Mouse (Mus musculus) hindbrain, embryonic 13.5 days (tissue): ENCODE data around the gene As3mt. TPM values are rescaled to one million over a fixed set of nuclear protein-coding genes. Genes with fewer than 3 reads are reported as not detected.

ENCODE experiments used
- ATAC-seq: fragments of 200-750 bp; cut with Nextera tagmentation; 2 replicates; pipeline ENCODE4 v1.8.0; 2017; ENCODE audit warnings: moderate TSS enrichment; ENCODE audit not compliant: low FRiP score
- H3K27ac ChIP-seq: fragments of 300-500 bp; sonication (generic); 2 replicates; pipeline ENCODE4 v1.5.1; 2015; ENCODE audit warnings: inconsistent platforms, mild to moderate bottlenecking, moderate library complexity
- H3K27me3 ChIP-seq: fragments of 300-500 bp; sonication (generic); 2 replicates; pipeline ENCODE4 v1.6.1; 2015; ENCODE audit warnings: mild to moderate bottlenecking, inconsistent platforms
- H3K36me3 ChIP-seq: fragments of 300-500 bp; sonication (generic); 2 replicates; pipeline ENCODE4 v1.6.1; 2015; ENCODE audit warnings: mild to moderate bottlenecking, inconsistent platforms
- H3K4me1 ChIP-seq: fragments of 300-500 bp; sonication (generic); replicated peaks from 2 replicates; pipeline ENCODE4 v1.6.1; 2015; ENCODE audit warnings: inconsistent platforms
- H3K4me2 ChIP-seq: fragments of 300-500 bp; sonication (generic); 2 replicates; pipeline ENCODE4 v1.6.1; 2015; ENCODE audit warnings: inconsistent platforms, mild to moderate bottlenecking, moderate library complexity
- H3K4me3 ChIP-seq: fragments of 300-500 bp; sonication (generic); 2 replicates; pipeline ENCODE4 v1.5.1; 2015; ENCODE audit warnings: mild to moderate bottlenecking, inconsistent platforms
- H3K9ac ChIP-seq: fragments of 300-500 bp; sonication (generic); 2 replicates; pipeline ENCODE4 v1.6.1; 2015; ENCODE audit warnings: mild to moderate bottlenecking, inconsistent platforms
- H3K9me3 ChIP-seq: fragments of 300-500 bp; sonication (generic); 2 replicates; pipeline ENCODE4 v1.6.1; 2016; ENCODE audit warnings: inconsistent platforms
- WGBS: fragments of 180-500 bp; shearing (Covaris S2); methylation state at CpG from one replicate; pipeline ENCODE4 v1.1.7; 2015; 5-methylcytosine and 5-hydroxymethylcytosine counted together
- polyA plus RNA-seq: library from polyadenylated mRNA; unstranded; fragments of >200 nt; fragmentation: Nextera tagmentation; extraction: Ambion mirVana; gene quantifications from 2 replicates; pipeline ENCODE4 v1.2.1, GENCODE M21; 2015

Gene As3mt
- polyA plus RNA-seq, 1 experiment from 2014 or later: 37.3 TPM

GRCm38 (mm10) chr19:46760375-46761160 lies 53.3 kb downstream of the As3mt start:
- H3K36me3 ChIP-seq: no peaks in the 10 kb centered on the region
- H3K9ac ChIP-seq: peak overlapping the region; percentile 55; the same call in 1 of the 2 replicates

GRCm38 (mm10) chr19:46761247-46761946 lies 54.1 kb downstream of the As3mt start, which contains the start of gene Cnnm2:
Gene Cnnm2 (plus strand): TSS chr19:46761596.
- Histone ChIP-seq H3K36me3 (no peaks in the 10 kb centered on the region), H3K4me2 (peak within 1 kb of the TSS; percentile 99), H3K4me3 (peak within 1 kb of the TSS; percentile 79), H3K27me3 (peaks cover 20% of the 10 kb centered on the region), H3K4me1 (peaks cover 42% of the 10 kb centered on the region), H3K27ac (peak within 1 kb of the TSS; percentile 95), H3K9ac (peak within 1 kb of the TSS; percentile 88), H3K9me3 (no peaks in the 10 kb centered on the region)
- WGBS: under 1% methylated on average over 59 of the region's 59 CpGs
- peak; percentile 99 for ATAC-seq

More at GRCm38 (mm10) chr19:46760375-46761160, 53.3 kb downstream of the As3mt start:
- no peaks in the 10 kb centered on the region for H3K9me3 ChIP-seq
- WGBS: 16% methylated on average over 29 of the region's 29 CpGs
- peak overlapping the region; percentile 85 for H3K27ac ChIP-seq
- H3K4me2 ChIP-seq: peak overlapping the region; percentile 99
- H3K4me1 ChIP-seq: peaks cover 36% of the 10 kb centered on the region
- peaks cover 20% of the 10 kb centered on the region for H3K27me3 ChIP-seq
- H3K4me3 ChIP-seq: peak overlapping the region; percentile 79
- ATAC-seq: peak; percentile 75

GRCm38 (mm10) chr19:46761971-46762290 lies 54.7 kb downstream of the As3mt start:
- Histone ChIP-seq H3K9ac (peak overlapping the region; percentile 88), H3K27me3 (peaks cover 20% of the 10 kb centered on the region)

GRCm38 (mm10) chr19:46762291-46762991 lies 55.2 kb downstream of the As3mt start:
- peaks cover 44% of the 10 kb centered on the region for H3K4me1 ChIP-seq
- under 1% methylated on average over 50 of the region's 50 CpGs for whole genome bisulfite sequencing
- H3K4me2 ChIP-seq: peak overlapping the region; percentile 99
- peaks cover 20% of the 10 kb centered on the region for H3K27me3 ChIP-seq
- no peak for ATAC-seq
- peak overlapping the region; percentile 79 for H3K4me3 ChIP-seq
- peak overlapping the region; percentile 88 for H3K9ac ChIP-seq
- no peaks in the 10 kb centered on the region for H3K9me3 ChIP-seq
- peak overlapping the region; percentile 95 for H3K27ac ChIP-seq
- H3K36me3 ChIP-seq: no peaks in the 10 kb centered on the region

More at GRCm38 (mm10) chr19:46761971-46762290, 54.7 kb downstream of the As3mt start:
- no peak; the same call in 1 of the 2 replicates for ATAC-seq
- Histone ChIP-seq H3K9me3 (no peaks in the 10 kb centered on the region), H3K27ac (peak overlapping the region; percentile 95), H3K4me1 (peaks cover 44% of the 10 kb centered on the region), H3K4me3 (peak overlapping the region; percentile 79), H3K36me3 (no peaks in the 10 kb centered on the region), H3K4me2 (peak overlapping the region; percentile 99)
- under 1% methylated on average over 36 of the region's 36 CpGs for WGBS

GRCm38 (mm10) chr19:46762992-46763342 lies 55.7 kb downstream of the As3mt start:
- Histone ChIP-seq H3K4me1 (peaks cover 44% of the 10 kb centered on the region), H3K27ac (no peak overlapping the region)
- ATAC-seq: no peak

GRCm38 (mm10) chr19:46763356-46763755 lies 56.1 kb downstream of the As3mt start:
- 8% methylated on average over 7 of the region's 7 CpGs for WGBS
- Histone ChIP-seq H3K9ac (peak overlapping the region; percentile 88), H3K36me3 (no peaks in the 10 kb centered on the region), H3K4me2 (peak overlapping the region; percentile 99), H3K27ac (no peak overlapping the region), H3K9me3 (no peaks in the 10 kb centered on the region), H3K4me1 (peaks cover 44% of the 10 kb centered on the region), H3K27me3 (peaks cover 16% of the 10 kb centered on the region), H3K4me3 (peak overlapping the region; percentile 79)
- no peak for ATAC-seq

More at GRCm38 (mm10) chr19:46762992-46763342, 55.7 kb downstream of the As3mt start:
- Histone ChIP-seq H3K4me2 (peak overlapping the region; percentile 99), H3K27me3 (peaks cover 19% of the 10 kb centered on the region), H3K9ac (peak overlapping the region; percentile 88), H3K4me3 (peak overlapping the region; percentile 79), H3K36me3 (no peaks in the 10 kb centered on the region), H3K9me3 (no peaks in the 10 kb centered on the region)
- WGBS: 1% methylated on average over 19 of the region's 19 CpGs

GRCm38 (mm10) chr19:46763932-46764762 lies 56.9 kb downstream of the As3mt start:
- peak overlapping the region; percentile 79 for H3K4me3 ChIP-seq
- no peaks in the 10 kb centered on the region for H3K9me3 ChIP-seq
- no peaks in the 10 kb centered on the region for H3K36me3 ChIP-seq
- H3K27ac ChIP-seq: no peak overlapping the region
- peaks cover 44% of the 10 kb centered on the region for H3K4me1 ChIP-seq
- peak overlapping the region; percentile 56 for H3K9ac ChIP-seq
- WGBS: 49% methylated on average over 12 of the region's 12 CpGs
- H3K27me3 ChIP-seq: peaks cover 16% of the 10 kb centered on the region
- H3K4me2 ChIP-seq: peak overlapping the region; percentile 99
- ATAC-seq: no peak

GRCm38 (mm10) chr19:46764763-46765117 lies 57.5 kb downstream of the As3mt start:
- peak overlapping the region; percentile 99 for H3K4me2 ChIP-seq
- no peak for ATAC-seq
- H3K9me3 ChIP-seq: no peaks in the 10 kb centered on the region
- H3K36me3 ChIP-seq: no peaks in the 10 kb centered on the region
- H3K9ac ChIP-seq: peak overlapping the region; percentile 56
- WGBS: 50% methylated on average over 9 of the region's 9 CpGs
- H3K27ac ChIP-seq: no peak overlapping the region
- H3K27me3 ChIP-seq: peaks cover 16% of the 10 kb centered on the region
- H3K4me3 ChIP-seq: peak overlapping the region; percentile 79
- peaks cover 44% of the 10 kb centered on the region for H3K4me1 ChIP-seq

- Histone ChIP-seq H3K9me3 (no peaks in the 10 kb centered on the region), H3K27ac (no peak overlapping the region), H3K9ac (no peak overlapping the region), H3K4me3 (no peak overlapping the region), H3K4me1 (peaks cover 41% of the 10 kb centered on the region), H3K36me3 (no peaks in the 10 kb centered on the region), H3K4me2 (peak overlapping the region; percentile 29), H3K27me3 (peaks cover 16% of the 10 kb centered on the region)
- 52% methylated on average over 5 of the region's 5 CpGs for WGBS
- no peak for ATAC-seq
Observed at GRCm38 (mm10) chr19:46766125-46766524, 58.9 kb downstream of the As3mt start.

GRCm38 (mm10) chr19:46769759-46770158 lies 62.5 kb downstream of the As3mt start:
- no peak overlapping the region for H3K4me2 ChIP-seq
- H3K27me3 ChIP-seq: 0 out of 2 replicates have a peak, but pooled peaks cover 2% of the 10 kb centered on the region
- H3K9ac ChIP-seq: no peak overlapping the region
- no peaks in the 10 kb centered on the region for H3K9me3 ChIP-seq
- no peaks in the 10 kb centered on the region for H3K36me3 ChIP-seq
- no peak for ATAC-seq
- no peak overlapping the region for H3K4me3 ChIP-seq
- WGBS: 90% methylated on average over 11 of the region's 11 CpGs
- H3K4me1 ChIP-seq: peaks cover 15% of the 10 kb centered on the region
- H3K27ac ChIP-seq: no peak overlapping the region

GRCm38 (mm10) chr19:46771801-46772200 lies 64.5 kb downstream of the As3mt start:
- Histone ChIP-seq H3K27ac (no peak overlapping the region), H3K27me3 (no peaks in the 10 kb centered on the region), H3K4me3 (no peak overlapping the region), H3K9me3 (no peaks in the 10 kb centered on the region), H3K36me3 (no peaks in the 10 kb centered on the region), H3K4me1 (no peaks in the 10 kb centered on the region), H3K4me2 (no peak overlapping the region), H3K9ac (no peak overlapping the region)
- no peak for ATAC-seq
- 87% methylated on average over 6 of the region's 6 CpGs for WGBS
